Mouse (Mus musculus) hindbrain, embryonic 14.5 days (tissue): ENCODE measurements around the gene Fign. TPM values are rescaled to one million over a fixed set of nuclear protein-coding genes. Genes with fewer than 3 reads are reported as not detected.
A peak's percentile ranks its signal among the peaks of the same experiment; 100 is the strongest.

Experiments used
- ATAC-seq: fragments of 200-750 bp; cut with Nextera tagmentation; 2 replicates; pipeline ENCODE4 v1.8.0; 2017; ENCODE audit warnings: moderate number of reproducible peaks, mild to moderate bottlenecking, moderate TSS enrichment, moderate library complexity; ENCODE audit not compliant: low FRiP score
- DNase-seq: peaks from one replicate; pipeline ENCODE4 v3.0.0-alpha.2; 2015; ENCODE audit warnings: low spot score
- H3K27ac ChIP-seq: fragments of 300-500 bp; sonication (generic); 2 replicates; pipeline ENCODE4 v1.5.1; 2014; ENCODE audit warnings: mild to moderate bottlenecking, moderate library complexity
- H3K27me3 ChIP-seq: fragments of 300-500 bp; sonication (generic); 2 replicates; pipeline ENCODE4 v1.6.1; 2014; ENCODE audit warnings: mild to moderate bottlenecking, low read length, mixed read lengths; ENCODE audit not compliant: control insufficient read depth, insufficient read depth
- H3K36me3 ChIP-seq: fragments of 300-500 bp; sonication (generic); replicated peaks from 2 replicates; pipeline ENCODE4 v1.6.1; 2014; ENCODE audit not compliant: control insufficient read depth, insufficient read depth
- H3K4me1 ChIP-seq: fragments of 300-500 bp; sonication (generic); replicated peaks from 2 replicates; pipeline ENCODE4 v1.6.1; 2014; ENCODE audit warnings: antibody characterized with exemption, low read length, mixed read lengths; ENCODE audit not compliant: control insufficient read depth, insufficient read depth
- H3K4me2 ChIP-seq: fragments of 300-500 bp; sonication (generic); replicated peaks from 2 replicates; pipeline ENCODE4 v1.6.1; 2014; ENCODE audit warnings: mild to moderate bottlenecking, moderate library complexity
- H3K4me3 ChIP-seq: fragments of 300-500 bp; sonication (generic); replicated peaks from 2 replicates; pipeline ENCODE4 v1.5.1; 2014; ENCODE audit warnings: mild to moderate bottlenecking, low read length
- H3K9ac ChIP-seq: fragments of 300-500 bp; sonication (generic); 2 replicates; pipeline ENCODE4 v1.6.1; 2014
- H3K9me3 ChIP-seq: fragments of 300-500 bp; sonication (generic); 2 replicates; pipeline ENCODE4 v1.6.1; 2016; ENCODE audit warnings: low read length; ENCODE audit not compliant: control insufficient read depth
- WGBS: fragments of 180-500 bp; shearing (Covaris S2); extraction: QIAGEN DNeasy Blood & Tissue Kit; methylation state at CpG from one replicate; pipeline ENCODE4 v1.1.7; 2014; 5-methylcytosine and 5-hydroxymethylcytosine counted together
- polyA plus RNA-seq: library from polyadenylated mRNA; unstranded; fragments of >200 nt; fragmentation: Nextera tagmentation; extraction: Ambion mirVana; gene quantifications from 2 replicates; pipeline ENCODE4 v1.2.1, GENCODE M21; 2014

Gene Fign
- polyA plus RNA-seq, 1 experiment from 2014 or later, result 15.1 TPM

GRCm38 (mm10) chr2:64096176-64096575 lies 1.7 kb downstream of the Fign start:
- no peaks in the 10 kb centered on the region for H3K36me3 ChIP-seq
- peak overlapping the region; percentile 73 for H3K4me2 ChIP-seq
- peak overlapping the region; percentile 66 for H3K4me3 ChIP-seq
- H3K9ac ChIP-seq, result peak overlapping the region; percentile 81
- DNase-seq (no peak), ATAC-seq (no peak)
- peaks cover 34% of the 10 kb centered on the region; the same call in 1 of the 2 replicates for H3K4me1 ChIP-seq
- peak overlapping the region; percentile 96 for H3K27ac ChIP-seq
- WGBS, result 23% methylated on average over 5 of the region's 5 CpGs
- H3K27me3 ChIP-seq, result no peaks in the 10 kb centered on the region
- H3K9me3 ChIP-seq, result no peaks in the 10 kb centered on the region

GRCm38 (mm10) chr2:64095561-64095960 lies 2.3 kb downstream of the Fign start:
- peak overlapping the region; percentile 96 for H3K27ac ChIP-seq

GRCm38 (mm10) chr2:64093087-64093486 lies 4.8 kb downstream of the Fign start:
- WGBS, result 43% methylated on average over 6 of the region's 6 CpGs
- peak overlapping the region; percentile 20 for H3K4me3 ChIP-seq
- ATAC-seq, result no peak
- peaks cover 30% of the 10 kb centered on the region; the same call in 1 of the 2 replicates for H3K4me1 ChIP-seq
- no peaks in the 10 kb centered on the region for H3K27me3 ChIP-seq
- no peak for DNase-seq
- no peaks in the 10 kb centered on the region for H3K9me3 ChIP-seq
- H3K36me3 ChIP-seq, result no peaks in the 10 kb centered on the region
- peak overlapping the region; percentile 41 for H3K4me2 ChIP-seq
- peak overlapping the region; percentile 24 for H3K9ac ChIP-seq
- no peak overlapping the region for H3K27ac ChIP-seq

More at GRCm38 (mm10) chr2:64095561-64095960, 2.3 kb downstream of the Fign start:
- Histone ChIP-seq H3K4me3 (peak overlapping the region; percentile 66), H3K9me3 (no peaks in the 10 kb centered on the region), H3K4me2 (peak overlapping the region; percentile 73), H3K4me1 (peaks cover 34% of the 10 kb centered on the region; the same call in 1 of the 2 replicates), H3K9ac (peak overlapping the region; percentile 81), H3K36me3 (no peaks in the 10 kb centered on the region), H3K27me3 (no peaks in the 10 kb centered on the region)
- ATAC-seq (no peak), DNase-seq (no peak)
- 13% methylated on average over 5 of the region's 5 CpGs for WGBS

- Histone ChIP-seq H3K4me1 (peaks cover 20% of the 10 kb centered on the region), H3K27me3 (no peaks in the 10 kb centered on the region), H3K4me3 (no peak overlapping the region), H3K9ac (no peak overlapping the region), H3K9me3 (no peaks in the 10 kb centered on the region), H3K36me3 (no peaks in the 10 kb centered on the region), H3K27ac (no peak overlapping the region), H3K4me2 (no peak overlapping the region)
- ATAC-seq (no peak), DNase-seq (no peak)
- 80% methylated on average over 5 of the region's 5 CpGs for WGBS
Measured at GRCm38 (mm10) chr2:64083853-64084427, 13.9 kb downstream of the Fign start.

- no peaks in the 10 kb centered on the region for H3K36me3 ChIP-seq
- H3K4me3 ChIP-seq, result no peak overlapping the region
- H3K9me3 ChIP-seq, result no peaks in the 10 kb centered on the region
- peak overlapping the region; percentile 22; the same call in 1 of the 2 replicates for H3K27ac ChIP-seq
- H3K27me3 ChIP-seq, result no peaks in the 10 kb centered on the region
- peaks cover 43% of the 10 kb centered on the region for H3K4me1 ChIP-seq
- H3K9ac ChIP-seq, result no peak overlapping the region
- DNase-seq, result no peak
- peak overlapping the region; percentile 5; the same call in 1 of the 2 replicates for H3K4me2 ChIP-seq
- WGBS, result 6% methylated on average over 4 of the region's 4 CpGs
- ATAC-seq, result peak; percentile 49; the same call in 1 of the 2 replicates
Measured at GRCm38 (mm10) chr2:64079765-64080164, 18.1 kb downstream of the Fign start.

DNA sequence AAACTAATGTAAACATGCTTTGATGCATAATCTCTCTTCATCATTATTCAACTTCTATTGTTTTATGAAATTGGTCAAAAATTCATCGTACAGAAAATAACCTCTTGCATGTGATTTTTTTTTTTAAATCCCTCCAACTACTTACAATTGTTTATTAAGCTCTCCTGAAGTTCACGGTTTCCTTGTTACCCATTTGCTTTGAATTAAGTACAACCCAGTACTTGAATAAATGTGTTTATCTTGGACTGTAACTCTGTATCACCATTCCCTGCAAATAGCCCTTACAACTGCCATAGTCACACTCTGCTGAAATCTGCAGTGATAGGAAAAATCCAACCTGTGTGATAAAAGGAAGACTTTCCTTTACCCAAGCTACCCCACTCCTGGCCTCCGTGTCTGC lies 19.3 kb downstream of the Fign start:
- no peaks in the 10 kb centered on the region for H3K9me3 ChIP-seq
- no peak overlapping the region for H3K4me2 ChIP-seq
- DNase-seq, result no peak
- ATAC-seq, result no peak
- H3K4me1 ChIP-seq, result peaks cover 46% of the 10 kb centered on the region
- no peaks in the 10 kb centered on the region for H3K36me3 ChIP-seq
- H3K27ac ChIP-seq, result no peak overlapping the region
- 73% methylated on average over 3 of the region's 3 CpGs for WGBS
- no peaks in the 10 kb centered on the region for H3K27me3 ChIP-seq
- no peak overlapping the region for H3K4me3 ChIP-seq
- no peak overlapping the region; the same call in 1 of the 2 replicates for H3K9ac ChIP-seq

DNA sequence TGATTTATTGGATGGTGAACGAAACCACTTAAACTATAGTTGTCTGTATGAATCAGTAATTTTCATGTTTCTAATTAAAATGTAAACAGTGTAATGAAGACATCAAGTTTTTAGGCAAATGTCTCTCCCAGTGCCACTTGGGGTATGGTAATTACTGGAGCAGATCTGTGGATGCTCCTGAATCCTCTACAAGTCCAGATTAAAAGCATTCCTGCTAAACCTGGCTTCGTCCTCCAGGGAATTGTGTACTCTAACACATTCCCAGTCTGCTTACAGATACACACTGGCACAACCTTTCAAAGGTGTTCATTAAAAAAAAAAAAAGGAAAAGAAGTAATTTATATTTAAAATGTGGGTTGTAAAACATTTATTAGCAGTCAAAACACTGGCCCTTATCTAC lies 20.0 kb downstream of the Fign start:
- no peak for DNase-seq
- WGBS, result 56% methylated on average over 2 of the region's 2 CpGs
- no peaks in the 10 kb centered on the region for H3K36me3 ChIP-seq
- no peaks in the 10 kb centered on the region for H3K27me3 ChIP-seq
- H3K4me1 ChIP-seq, result peaks cover 47% of the 10 kb centered on the region
- H3K4me2 ChIP-seq, result no peak overlapping the region
- no peak overlapping the region for H3K4me3 ChIP-seq
- ATAC-seq, result no peak
- no peak overlapping the region for H3K27ac ChIP-seq
- no peak overlapping the region for H3K9ac ChIP-seq
- H3K9me3 ChIP-seq, result no peaks in the 10 kb centered on the region

DNA sequence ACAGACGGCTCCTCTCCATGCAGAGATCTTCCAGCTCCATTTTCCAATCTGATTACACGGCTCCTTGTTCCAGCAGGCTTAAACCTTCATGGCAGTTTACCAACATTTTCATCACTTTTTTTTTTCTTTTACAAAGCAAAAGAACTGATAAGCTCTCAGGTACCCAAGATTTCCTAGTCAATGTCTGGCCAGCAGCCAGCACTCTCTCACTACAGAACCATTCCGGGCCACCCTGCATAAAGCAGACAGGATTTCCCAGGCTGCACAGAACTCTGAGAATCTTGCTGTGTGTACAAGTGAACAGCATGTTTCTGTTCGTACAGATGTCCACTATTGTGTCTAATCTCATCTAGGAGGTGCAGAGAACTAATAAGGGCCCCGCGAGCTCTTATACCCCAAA lies 22.0 kb downstream of the Fign start:
- no peak overlapping the region for H3K4me3 ChIP-seq
- H3K4me2 ChIP-seq, result peak overlapping the region; percentile 44
- H3K9me3 ChIP-seq, result no peaks in the 10 kb centered on the region
- no peak for ATAC-seq
- H3K27me3 ChIP-seq, result no peaks in the 10 kb centered on the region
- H3K27ac ChIP-seq, result no peak overlapping the region
- no peaks in the 10 kb centered on the region for H3K36me3 ChIP-seq
- peaks cover 43% of the 10 kb centered on the region for H3K4me1 ChIP-seq
- no peak overlapping the region for H3K9ac ChIP-seq
- WGBS, result 43% methylated on average over 6 of the region's 6 CpGs
- DNase-seq, result no peak

DNA sequence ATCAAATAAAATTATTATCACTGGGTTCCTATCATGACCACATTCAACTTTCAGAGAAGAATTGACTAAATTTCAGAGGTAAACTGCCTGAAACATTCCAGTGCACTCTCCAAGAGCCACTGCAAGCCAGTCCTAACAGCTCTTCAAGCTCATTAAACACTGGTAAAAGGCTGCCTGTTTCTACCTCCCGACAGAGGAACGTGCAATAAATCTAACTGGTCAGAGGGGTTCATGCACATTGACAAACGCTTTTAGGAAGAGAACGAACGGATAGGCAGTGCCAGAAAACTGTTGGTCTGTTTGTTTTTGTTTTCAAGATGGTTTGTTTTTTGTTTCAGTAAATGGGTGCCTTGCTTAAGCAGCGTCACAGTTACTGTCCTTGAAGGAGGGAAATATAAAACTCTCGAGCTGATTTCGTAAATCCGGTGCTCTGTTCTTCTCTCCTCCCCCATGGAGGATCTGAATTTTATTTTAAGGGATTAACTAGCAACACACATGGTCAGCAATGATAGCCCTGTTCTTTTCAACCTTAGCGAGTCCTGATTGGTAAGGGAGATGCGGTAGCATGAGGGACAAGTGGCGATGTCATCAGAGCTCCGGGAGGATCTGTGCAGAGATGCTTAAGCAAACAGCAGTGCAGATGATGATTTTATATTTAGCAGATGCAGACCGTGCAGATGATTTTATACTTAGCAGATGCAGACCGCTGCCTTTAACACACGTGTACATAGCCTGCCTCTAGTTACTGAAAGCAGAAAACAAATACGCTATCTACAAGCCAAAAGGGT lies 23.0 kb downstream of the Fign start:
- Histone ChIP-seq H3K9me3 (no peaks in the 10 kb centered on the region), H3K36me3 (no peaks in the 10 kb centered on the region), H3K9ac (no peak overlapping the region), H3K4me1 (peaks cover 40% of the 10 kb centered on the region), H3K27me3 (no peaks in the 10 kb centered on the region), H3K27ac (peak overlapping the region; percentile 28; the same call in 1 of the 2 replicates), H3K4me2 (peak overlapping the region; percentile 44), H3K4me3 (peak overlapping the region; percentile 1; the same call in 1 of the 2 replicates)
- peak; percentile 28; the same call in 1 of the 2 replicates for ATAC-seq
- no peak for DNase-seq
- 34% methylated on average over 17 of the region's 17 CpGs for WGBS
